Mouse (Mus musculus) brown adipose tissue, adult 24 weeks (tissue): Measurements from ENCODE around the gene Upk2. TPM values are rescaled to one million over a fixed set of nuclear protein-coding genes. Genes with fewer than 3 reads are reported as not detected.
"Not testable (repeated sequence)": the region's sequence is repeated elsewhere in the genome, so short reads cannot be mapped to it uniquely, and the experiment has no call there.

Experiments
- H3K27ac ChIP-seq: fragments of 200-500 bp; replicated peaks from 2 replicates; pipeline ENCODE4 v1.5.1; 2012; ENCODE audit warnings: low read depth, mild to moderate bottlenecking, low read length
- H3K4me1 ChIP-seq: fragments of 200-500 bp; 2 replicates; pipeline ENCODE4 v1.6.1; 2012; ENCODE audit warnings: low read length, mixed read lengths; ENCODE audit not compliant: control insufficient read depth, insufficient read depth, insufficient read length
- H3K4me3 ChIP-seq: fragments of 200-500 bp; 2 replicates; pipeline ENCODE4 v1.5.1; 2012; ENCODE audit warnings: low read depth, mild to moderate bottlenecking, low read length, moderate library complexity; ENCODE audit not compliant: insufficient read depth
- polyA plus RNA-seq: library from polyadenylated mRNA; stranded (reverse); fragments of >200 nt; gene quantifications from 2 replicates; pipeline ENCODE4 v1.2.4, GENCODE M21; 2012; ENCODE audit not compliant: missing spikeins, insufficient read depth, insufficient read length

Upk2 gene
- polyA plus RNA-seq, 1 experiment, result not detected

DNA sequence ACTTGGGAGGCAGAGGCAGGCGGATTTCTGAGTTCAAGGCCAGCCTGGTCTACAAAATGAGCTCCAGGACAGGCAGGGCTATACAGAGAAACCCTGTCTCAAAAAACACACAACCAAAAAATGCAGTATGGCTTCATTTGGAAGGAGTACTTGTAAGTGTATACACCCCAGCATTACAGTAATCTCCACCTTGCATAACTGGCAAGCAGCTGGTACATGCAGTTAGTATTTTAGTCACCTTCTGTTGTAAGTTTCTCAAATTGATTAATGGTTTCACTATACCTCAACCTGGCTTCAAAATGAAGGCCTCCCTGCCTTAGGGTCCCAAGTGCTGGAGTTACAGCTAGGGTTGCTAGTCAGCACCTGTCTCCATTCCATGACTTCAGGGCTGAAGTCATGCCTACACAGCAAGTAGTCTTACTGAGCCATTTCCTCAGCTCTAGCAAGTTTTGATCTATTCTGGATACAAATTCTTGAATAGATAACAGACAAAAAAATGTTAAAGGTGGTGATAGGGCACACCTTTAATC is 43.1 kb downstream of the Upk2 start:
- H3K4me1 ChIP-seq, result no peaks in the 10 kb centered on the region

DNA sequence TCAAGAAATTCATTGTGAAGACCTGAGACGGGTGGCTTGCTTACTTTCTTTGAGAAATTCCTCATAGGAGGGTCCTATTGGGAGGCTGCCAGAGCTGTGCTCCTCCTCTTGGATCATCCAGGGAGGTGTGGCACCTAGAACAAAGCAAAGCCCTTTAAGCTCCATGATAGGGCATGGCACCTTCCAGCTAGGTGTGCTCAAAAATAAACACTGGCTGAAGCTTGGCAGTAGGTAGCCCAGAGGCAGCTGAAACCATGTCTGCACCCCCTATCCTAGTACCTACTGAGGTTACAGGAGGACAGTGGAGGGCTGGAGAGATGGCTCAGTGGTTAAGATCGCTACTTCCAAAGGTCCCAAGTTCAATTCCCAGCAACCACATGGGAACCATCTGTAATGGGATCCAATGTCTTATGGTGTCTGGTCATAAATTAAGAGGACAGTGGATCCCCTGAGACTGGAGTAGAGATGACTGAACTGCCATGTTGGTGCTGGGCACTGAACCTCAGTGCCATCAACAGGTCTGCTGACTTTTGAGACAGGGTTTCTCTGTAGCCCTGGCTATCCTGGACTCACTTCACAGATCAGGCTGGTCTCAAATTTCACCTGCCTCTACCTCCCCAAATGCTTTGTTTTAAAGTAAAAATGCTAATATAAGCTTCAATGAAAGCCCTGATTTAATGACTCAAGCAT is 44.0 kb downstream of the Upk2 start:
- Histone ChIP-seq H3K4me1 (no peaks in the 10 kb centered on the region), H3K4me3 (no peak overlapping the region), H3K27ac (no peak overlapping the region)

More for the DNA sequence above, 43.1 kb downstream of the Upk2 start:
- no peak overlapping the region for H3K4me3 ChIP-seq
- H3K27ac ChIP-seq, result no peak overlapping the region

DNA sequence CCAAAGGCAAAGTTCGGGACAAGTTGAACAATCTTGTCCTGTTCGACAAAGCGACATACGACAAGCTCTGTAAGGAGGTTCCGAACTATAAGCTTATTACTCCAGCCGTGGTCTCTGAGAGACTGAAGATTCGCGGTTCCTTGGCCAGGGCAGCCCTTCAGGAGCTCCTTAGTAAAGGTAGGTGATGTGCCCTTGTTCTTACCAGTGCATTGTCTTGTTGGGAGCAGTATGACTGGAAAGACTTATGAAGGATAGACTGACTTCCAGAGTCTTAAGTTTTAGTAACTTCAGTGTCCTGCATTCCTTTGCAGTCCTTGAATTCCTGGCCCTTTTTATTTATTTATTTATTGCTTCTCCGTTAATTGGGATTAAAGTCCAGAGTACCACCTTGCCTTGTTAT is 46.1 kb downstream of the Upk2 start:
- H3K4me1 ChIP-seq, H3K27ac ChIP-seq: not testable (repeated sequence)
- peak overlapping the region; percentile 88 for H3K4me3 ChIP-seq

DNA sequence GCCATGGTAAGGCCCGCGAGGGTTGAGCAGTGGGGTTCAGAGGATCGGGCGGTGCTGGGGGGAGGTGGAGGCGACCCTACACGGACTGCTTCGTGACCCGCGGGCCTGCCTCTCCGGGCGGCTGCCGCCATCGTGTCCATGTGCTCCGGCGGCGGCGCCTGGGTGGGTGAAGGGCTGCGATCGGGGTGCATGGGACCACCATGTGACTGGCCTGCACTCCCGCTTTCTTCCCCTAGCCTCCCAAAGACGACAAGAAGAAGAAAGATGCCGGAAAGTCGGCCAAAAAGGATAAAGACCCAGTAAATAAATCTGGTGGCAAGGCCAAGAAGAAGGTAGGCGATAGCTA is 47.1 kb downstream of the Upk2 start:
- H3K4me1 ChIP-seq, result no peaks in the 10 kb centered on the region
- peak overlapping the region; percentile 88 for H3K4me3 ChIP-seq
- peak overlapping the region; percentile 73 for H3K27ac ChIP-seq

DNA sequence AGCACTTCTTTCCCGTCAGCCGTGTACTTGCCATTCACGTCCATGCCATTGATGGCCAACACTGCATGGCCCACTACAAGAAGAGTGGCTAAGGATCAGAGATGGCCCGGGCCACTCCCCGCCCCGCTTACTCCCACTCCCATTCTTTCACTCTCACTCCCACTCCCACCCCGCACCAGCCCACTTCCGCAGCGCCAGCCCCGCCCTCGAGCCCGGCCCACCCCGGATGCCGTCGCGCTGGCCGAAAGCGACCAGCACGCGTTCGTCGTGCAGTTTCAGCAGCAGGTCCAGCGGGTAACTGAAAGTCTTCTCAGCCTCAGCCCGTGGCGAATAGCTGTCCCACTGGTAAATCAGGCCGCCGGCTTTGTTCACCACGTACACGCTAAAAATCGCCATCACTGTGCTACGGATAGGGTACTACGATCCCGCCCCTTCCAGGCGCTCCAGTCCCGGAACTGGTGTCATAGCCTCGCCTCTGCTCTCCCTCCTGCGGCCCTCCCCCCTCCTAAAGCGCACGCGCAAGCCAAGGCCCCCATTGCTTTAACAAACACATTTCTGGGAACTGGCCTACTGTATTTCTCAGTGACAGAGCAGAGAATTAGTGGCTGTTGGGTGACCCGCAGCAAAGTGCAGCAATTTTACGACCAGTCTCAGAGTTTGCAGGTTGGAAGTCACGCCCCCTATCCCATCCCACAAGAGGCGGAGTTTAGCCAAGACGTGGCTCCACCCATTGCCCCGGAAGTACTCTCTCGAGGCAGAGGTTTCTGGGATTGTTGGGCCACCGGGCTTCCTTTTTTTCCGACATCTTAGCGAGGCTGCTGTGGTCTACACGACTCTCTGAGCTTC is 47.6 kb downstream of the Upk2 start, which contains the start of the genes Rps25 and Trappc4:
TSS of gene Rps25 (plus strand) at position 234 of the 846 bp plus-strand sequence.
TSS of gene Trappc4 (minus strand) at position 695 of the 846 bp plus-strand sequence.
- peak within 1 kb of the TSS; percentile 88 for H3K4me3 ChIP-seq
- H3K27ac ChIP-seq, result peak within 1 kb of the TSS; percentile 97
- no peaks in the 10 kb centered on the region for H3K4me1 ChIP-seq

DNA sequence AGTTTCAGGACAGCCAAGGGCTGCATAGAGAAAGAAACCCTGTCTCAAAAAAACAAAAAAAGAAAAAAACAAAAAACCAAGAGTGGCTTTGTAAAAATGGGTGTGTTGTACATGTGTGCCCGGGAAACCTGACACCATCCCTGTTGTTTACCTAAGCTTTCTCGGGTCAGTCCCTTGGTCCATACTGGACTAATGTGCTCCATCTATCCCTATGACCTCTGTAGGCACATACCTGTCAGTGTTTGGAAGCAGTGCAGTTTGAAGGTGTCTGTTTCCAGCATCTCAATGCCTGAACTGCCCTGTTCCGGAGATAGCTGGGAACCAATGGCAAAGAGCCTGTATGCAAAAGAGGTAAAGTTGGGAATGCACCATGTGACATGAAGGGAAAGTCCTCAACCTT is 49.8 kb downstream of the Upk2 start:
- Histone ChIP-seq H3K4me1 (peaks cover 8% of the 10 kb centered on the region), H3K27ac (no peak overlapping the region), H3K4me3 (no peak overlapping the region)

Other genes with a start within 250 kb of the Upk2 start
- 10.8 and 11.6 TPM in 2 replicates for gene Cbl, start 220.9 kb downstream of the Upk2 start, polyA plus RNA-seq
- gene Ccdc153, start 214.3 kb downstream of the Upk2 start, polyA plus RNA-seq, result not detected in 2 replicates
- not detected in 2 replicates for gene Pdzd3, start 203.5 kb downstream of the Upk2 start, polyA plus RNA-seq
- 8.7 and 8.8 TPM in 2 replicates for gene Nlrx1, start 186.4 kb downstream of the Upk2 start, polyA plus RNA-seq
- gene Abcg4, start 166.4 kb downstream of the Upk2 start, polyA plus RNA-seq, result 0.36 TPM in 1 of 2 replicates, not detected in the other
- 4.7 and 5.1 TPM in 2 replicates for gene Hinfp, start 149.3 kb downstream of the Upk2 start, polyA plus RNA-seq
- gene C2cd2l, start 134.7 kb downstream of the Upk2 start, polyA plus RNA-seq, result 9.7 and 11.8 TPM in 2 replicates
- gene Dpagt1, start 129.0 kb downstream of the Upk2 start, polyA plus RNA-seq, result 14.6 and 17.9 TPM in 2 replicates
- gene H2afx, start 120.3 kb downstream of the Upk2 start, polyA plus RNA-seq, result 2.9 and 4.8 TPM in 2 replicates
- gene Hmbs, start 110.7 kb downstream of the Upk2 start, polyA plus RNA-seq, result 58.0 and 61.8 TPM in 2 replicates
- gene Vps11, start 93.3 kb downstream of the Upk2 start, polyA plus RNA-seq, result 19.2 and 25.3 TPM in 2 replicates
- gene Hyou1, start 75.5 kb downstream of the Upk2 start, polyA plus RNA-seq, result 30.8 and 42.2 TPM in 2 replicates
- gene Slc37a4, start 58.1 kb downstream of the Upk2 start, polyA plus RNA-seq, result 19.2 and 21.2 TPM in 2 replicates
- gene Rps25, start 47.8 kb downstream of the Upk2 start, polyA plus RNA-seq, result 1,821 and 1,946 TPM in 2 replicates
- 112 and 145 TPM in 2 replicates for gene Trappc4, start 47.4 kb downstream of the Upk2 start, polyA plus RNA-seq
- gene Ccdc84, start 36.4 kb downstream of the Upk2 start, polyA plus RNA-seq, result 7.3 and 11.1 TPM in 2 replicates
- not detected in 2 replicates for gene Foxr1, start 13.8 kb downstream of the Upk2 start, polyA plus RNA-seq
- gene Bcl9l, start 27.8 kb upstream of the Upk2 start, polyA plus RNA-seq, result 19.2 and 24.4 TPM in 2 replicates
- not detected in 2 replicates for gene Cxcr5, start 106.9 kb upstream of the Upk2 start, polyA plus RNA-seq
- 56.9 and 60.7 TPM in 2 replicates for gene Ddx6, start 149.9 kb upstream of the Upk2 start, polyA plus RNA-seq
- gene Treh, start 218.3 kb upstream of the Upk2 start, polyA plus RNA-seq, result not detected in 2 replicates